Mouse (Mus musculus) midbrain, embryonic 13.5 days (tissue): ENCODE results near the gene Ccdc136. TPM values are rescaled to one million over a fixed set of nuclear protein-coding genes. Genes with fewer than 3 reads are reported as not detected.

Source experiments
- ATAC-seq: fragments of 200-750 bp; cut with Nextera tagmentation; 2 replicates; pipeline ENCODE4 v1.8.0; 2017; ENCODE audit warnings: mild to moderate bottlenecking, moderate TSS enrichment, moderate library complexity
- H3K27ac ChIP-seq: fragments of 300-500 bp; sonication (generic); 2 replicates; pipeline ENCODE4 v1.5.1; 2015; ENCODE audit warnings: inconsistent platforms, mild to moderate bottlenecking, moderate library complexity
- H3K27me3 ChIP-seq: fragments of 300-500 bp; sonication (generic); 2 replicates; pipeline ENCODE4 v1.6.1; 2015; ENCODE audit warnings: mild to moderate bottlenecking, inconsistent platforms
- H3K36me3 ChIP-seq: fragments of 300-500 bp; sonication (generic); 2 replicates; pipeline ENCODE4 v1.6.1; 2015; ENCODE audit warnings: mild to moderate bottlenecking, inconsistent platforms
- H3K4me1 ChIP-seq: fragments of 300-500 bp; sonication (generic); replicated peaks from 2 replicates; pipeline ENCODE4 v1.6.1; 2015; ENCODE audit warnings: inconsistent platforms
- H3K4me2 ChIP-seq: fragments of 300-500 bp; sonication (generic); replicated peaks from 2 replicates; pipeline ENCODE4 v1.6.1; 2015; ENCODE audit warnings: moderate library complexity, mild to moderate bottlenecking, inconsistent platforms
- H3K4me3 ChIP-seq: fragments of 300-500 bp; sonication (generic); replicated peaks from 2 replicates; pipeline ENCODE4 v1.5.1; 2015; ENCODE audit warnings: mild to moderate bottlenecking, inconsistent platforms
- H3K9ac ChIP-seq: fragments of 300-500 bp; sonication (generic); replicated peaks from 2 replicates; pipeline ENCODE4 v1.6.1; 2015; ENCODE audit warnings: mild to moderate bottlenecking, inconsistent platforms
- H3K9me3 ChIP-seq: fragments of 300-500 bp; sonication (generic); 2 replicates; pipeline ENCODE4 v1.6.1; 2016; ENCODE audit warnings: mild to moderate bottlenecking, inconsistent platforms
- WGBS: fragments of 180-500 bp; shearing (Covaris S2); methylation state at CpG from one replicate; pipeline ENCODE4 v1.1.7; 2015; 5-methylcytosine and 5-hydroxymethylcytosine counted together
- microRNA-seq: library from miRNA; unstranded; fragments of <30 nt; microRNA quantifications from one replicate; pipeline ENCODE4, GENCODE M21; 2016
- polyA plus RNA-seq: library from polyadenylated mRNA; unstranded; fragments of >200 nt; fragmentation: Nextera tagmentation; extraction: Ambion mirVana; gene quantifications from 2 replicates; pipeline ENCODE4 v1.2.1, GENCODE M21; 2015

Gene Ccdc136
- polyA plus RNA-seq, 1 experiment from 2014 or later = 30.4 TPM

- H3K4me3 ChIP-seq = no peak overlapping the region
- WGBS = 37% methylated on average over 4 of the region's 4 CpGs
- no peak overlapping the region for H3K4me2 ChIP-seq
- no peak for ATAC-seq
- H3K36me3 ChIP-seq = peaks cover 7% of the 10 kb centered on the region; the same call in 1 of the 2 replicates
- H3K27me3 ChIP-seq = no peaks in the 10 kb centered on the region
- no peaks in the 10 kb centered on the region for H3K9me3 ChIP-seq
- H3K27ac ChIP-seq = no peak overlapping the region
- no peaks in the 10 kb centered on the region for H3K4me1 ChIP-seq
- no peak overlapping the region for H3K9ac ChIP-seq
Measured at GRCm38 (mm10) chr6:29449858-29450257, 53.7 kb downstream of the Ccdc136 start.

- no peak overlapping the region for H3K9ac ChIP-seq
- no peaks in the 10 kb centered on the region for H3K27me3 ChIP-seq
- peaks cover 7% of the 10 kb centered on the region; the same call in 1 of the 2 replicates for H3K36me3 ChIP-seq
- no peak overlapping the region for H3K4me3 ChIP-seq
- no peak for ATAC-seq
- no peaks in the 10 kb centered on the region for H3K4me1 ChIP-seq
- no peak overlapping the region for H3K27ac ChIP-seq
- WGBS = 96% methylated on average over 6 of the region's 6 CpGs
- H3K4me2 ChIP-seq = no peak overlapping the region
- H3K9me3 ChIP-seq = no peaks in the 10 kb centered on the region
Measured at GRCm38 (mm10) chr6:29450667-29451066, 54.6 kb downstream of the Ccdc136 start.

GRCm38 (mm10) chr6:29461502-29461901 is 65.4 kb downstream of the Ccdc136 start:
- H3K9me3 ChIP-seq = no peaks in the 10 kb centered on the region
- 59% methylated on average over 7 of the region's 7 CpGs for WGBS
- no peaks in the 10 kb centered on the region for H3K4me1 ChIP-seq
- H3K9ac ChIP-seq = no peak overlapping the region
- no peaks in the 10 kb centered on the region for H3K27me3 ChIP-seq
- H3K36me3 ChIP-seq = no peaks in the 10 kb centered on the region
- H3K4me2 ChIP-seq = no peak overlapping the region
- H3K27ac ChIP-seq = no peak overlapping the region
- ATAC-seq = no peak
- H3K4me3 ChIP-seq = no peak overlapping the region

DNA sequence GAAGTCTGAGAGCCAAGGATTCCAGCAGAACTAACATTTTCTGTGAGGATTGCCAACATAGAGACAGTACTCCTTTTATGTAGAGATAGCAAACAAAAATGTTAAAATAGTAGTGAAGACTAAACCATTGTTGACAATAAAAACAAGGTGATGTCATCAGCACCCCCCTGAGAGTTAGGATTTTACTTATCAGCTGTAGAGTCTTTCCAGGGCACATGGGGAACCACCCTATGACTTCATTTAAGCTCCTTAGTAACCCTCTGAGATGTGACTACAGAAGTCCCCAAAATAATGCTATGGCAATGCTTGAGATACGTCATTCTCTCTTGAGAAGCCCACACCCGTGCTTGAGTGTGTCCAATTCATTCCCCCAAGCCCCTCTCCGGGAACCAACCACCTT is 67.3 kb downstream of the Ccdc136 start:
- H3K36me3 ChIP-seq = no peaks in the 10 kb centered on the region
- WGBS = 80% methylated on average over 3 of the region's 3 CpGs
- H3K27ac ChIP-seq = no peak overlapping the region
- ATAC-seq = no peak
- peaks cover 3% of the 10 kb centered on the region for H3K4me1 ChIP-seq
- H3K4me3 ChIP-seq = no peak overlapping the region
- no peaks in the 10 kb centered on the region for H3K9me3 ChIP-seq
- H3K4me2 ChIP-seq = no peak overlapping the region
- H3K9ac ChIP-seq = no peak overlapping the region
- no peaks in the 10 kb centered on the region for H3K27me3 ChIP-seq

DNA sequence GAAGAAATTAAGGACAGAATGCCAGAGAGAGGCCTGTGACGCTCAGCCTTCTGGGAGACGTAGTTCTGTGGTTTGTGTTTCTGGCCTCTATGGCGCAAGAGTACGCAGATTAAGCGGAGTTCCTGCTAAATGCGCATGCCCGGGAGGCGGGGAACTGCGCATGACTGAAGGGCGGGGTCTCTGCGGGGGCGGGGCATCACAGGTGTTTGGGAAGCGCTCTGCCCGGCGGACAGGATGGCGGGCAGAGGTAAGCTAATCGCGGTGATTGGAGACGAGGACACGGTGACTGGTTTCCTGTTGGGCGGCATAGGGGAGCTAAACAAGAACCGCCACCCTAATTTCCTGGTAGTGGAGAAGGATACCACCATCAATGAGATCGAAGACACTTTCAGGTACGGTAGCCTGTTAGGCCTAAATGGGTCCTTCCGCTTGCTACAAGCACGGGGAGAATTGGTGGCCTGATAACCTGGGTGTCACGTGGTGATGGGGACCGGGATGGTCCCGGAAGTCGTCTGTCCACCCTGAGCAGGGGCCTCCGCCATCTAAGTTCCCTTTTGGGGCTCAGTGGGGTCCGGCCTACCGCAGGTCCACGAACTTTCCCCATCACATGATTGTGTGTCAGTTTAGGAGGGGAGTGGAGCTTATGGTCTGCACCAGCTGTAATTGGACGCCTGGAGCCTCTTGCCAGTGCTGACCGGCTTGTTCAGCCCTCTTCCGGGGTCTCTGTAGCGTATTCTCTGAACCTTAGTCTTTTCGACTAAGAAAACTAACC is 71.7 kb downstream of the Ccdc136 start, which contains the start of gene Atp6v1f:
TSS of gene Atp6v1f (plus strand) at position 136 of the 772 bp plus-strand sequence.
- peak within 1 kb of the TSS; percentile 72 for H3K4me3 ChIP-seq
- H3K4me1 ChIP-seq = peaks cover 12% of the 10 kb centered on the region
- peak; percentile 96 for ATAC-seq
- peak within 1 kb of the TSS; percentile 74 for H3K4me2 ChIP-seq
- H3K27ac ChIP-seq = peak within 1 kb of the TSS; percentile 65; the same call in 1 of the 2 replicates
- H3K9ac ChIP-seq = peak within 1 kb of the TSS; percentile 80
- H3K9me3 ChIP-seq = no peaks in the 10 kb centered on the region
- H3K36me3 ChIP-seq = peaks cover 24% of the 10 kb centered on the region
- H3K27me3 ChIP-seq = no peaks in the 10 kb centered on the region
- under 1% methylated on average over 39 of the region's 39 CpGs for WGBS

- peak overlapping the region; percentile 72 for H3K4me3 ChIP-seq
- no peaks in the 10 kb centered on the region for H3K9me3 ChIP-seq
- H3K4me2 ChIP-seq = peak overlapping the region; percentile 74
- peaks cover 15% of the 10 kb centered on the region for H3K4me1 ChIP-seq
- 89% methylated on average over 3 of the region's 3 CpGs for WGBS
- H3K9ac ChIP-seq = peak overlapping the region; percentile 80
- H3K27ac ChIP-seq = no peak overlapping the region
- ATAC-seq = no peak
- H3K36me3 ChIP-seq = peaks cover 24% of the 10 kb centered on the region
- H3K27me3 ChIP-seq = peaks cover under 1% of the 10 kb centered on the region; the same call in 1 of the 2 replicates
Measured at GRCm38 (mm10) chr6:29468851-29469250, 72.7 kb downstream of the Ccdc136 start.

GRCm38 (mm10) chr6:29471137-29471536 is 75.0 kb downstream of the Ccdc136 start, which contains the start of gene Atp6v1fnb:
Gene Atp6v1fnb (plus strand): TSS chr6:29471437.
- WGBS = 95% methylated on average over 4 of the region's 4 CpGs
- ATAC-seq = no peak
- H3K4me1 ChIP-seq = peaks cover 21% of the 10 kb centered on the region

DNA sequence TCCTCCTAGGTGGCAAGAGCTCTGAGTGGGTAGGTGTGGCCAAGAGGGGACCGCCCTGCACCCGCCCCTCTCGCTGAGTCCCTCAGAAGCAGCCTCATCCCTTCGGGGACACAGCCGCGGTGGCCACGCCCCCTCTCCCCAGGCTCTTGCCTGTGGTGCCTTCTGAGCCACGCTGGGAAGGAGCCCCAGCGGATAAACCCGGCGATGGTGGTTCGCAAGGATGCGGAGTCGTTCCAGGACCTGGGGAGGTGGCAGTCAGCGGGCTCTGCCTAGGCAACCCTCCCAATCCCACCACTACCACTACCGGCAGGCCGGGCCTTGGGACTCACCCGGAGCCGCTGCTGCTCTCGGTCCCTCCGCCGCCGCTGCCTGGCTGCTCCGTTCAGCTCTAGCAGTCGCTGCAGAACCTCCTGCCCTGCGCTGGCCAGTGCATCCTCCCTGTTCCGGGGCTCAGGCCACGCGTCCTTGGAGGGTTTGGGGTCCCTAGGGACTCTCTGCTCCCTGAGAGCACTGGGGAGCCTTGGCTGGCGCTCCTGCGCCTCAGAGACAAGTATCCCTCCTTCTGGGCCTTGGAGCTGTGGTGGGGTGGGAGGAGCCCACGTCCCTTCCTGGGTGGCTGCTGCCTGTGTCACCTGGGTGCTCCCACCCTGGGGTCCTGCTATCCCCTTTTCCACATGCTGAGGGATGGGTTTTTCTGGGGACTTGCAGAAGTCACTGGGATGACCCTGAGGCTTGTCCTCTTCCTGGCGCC is 78.0 kb downstream of the Ccdc136 start:
- peak overlapping the region; percentile 44; the same call in 1 of the 2 replicates for H3K9ac ChIP-seq
- peak overlapping the region; percentile 57 for H3K4me2 ChIP-seq
- H3K27ac ChIP-seq = no peak overlapping the region
- H3K4me3 ChIP-seq = peak overlapping the region; percentile 39
- peaks cover 23% of the 10 kb centered on the region; the same call in 1 of the 2 replicates for H3K27me3 ChIP-seq
- H3K9me3 ChIP-seq = no peaks in the 10 kb centered on the region
- H3K4me1 ChIP-seq = peaks cover 11% of the 10 kb centered on the region
- 2% methylated on average over 32 of the region's 33 CpGs for WGBS
- peak; percentile 87 for ATAC-seq
- H3K36me3 ChIP-seq = peaks cover 24% of the 10 kb centered on the region

More at GRCm38 (mm10) chr6:29471137-29471536, 75.0 kb downstream of the Ccdc136 start, which contains the start of gene Atp6v1fnb:
- H3K27ac ChIP-seq = no peak within 1 kb of the TSS
- no peak within 1 kb of the TSS for H3K9ac ChIP-seq
- H3K4me2 ChIP-seq = no peak within 1 kb of the TSS
- H3K4me3 ChIP-seq = no peak within 1 kb of the TSS
- peaks cover 24% of the 10 kb centered on the region for H3K36me3 ChIP-seq
- H3K27me3 ChIP-seq = peaks cover 14% of the 10 kb centered on the region; the same call in 1 of the 2 replicates
- no peaks in the 10 kb centered on the region for H3K9me3 ChIP-seq

DNA sequence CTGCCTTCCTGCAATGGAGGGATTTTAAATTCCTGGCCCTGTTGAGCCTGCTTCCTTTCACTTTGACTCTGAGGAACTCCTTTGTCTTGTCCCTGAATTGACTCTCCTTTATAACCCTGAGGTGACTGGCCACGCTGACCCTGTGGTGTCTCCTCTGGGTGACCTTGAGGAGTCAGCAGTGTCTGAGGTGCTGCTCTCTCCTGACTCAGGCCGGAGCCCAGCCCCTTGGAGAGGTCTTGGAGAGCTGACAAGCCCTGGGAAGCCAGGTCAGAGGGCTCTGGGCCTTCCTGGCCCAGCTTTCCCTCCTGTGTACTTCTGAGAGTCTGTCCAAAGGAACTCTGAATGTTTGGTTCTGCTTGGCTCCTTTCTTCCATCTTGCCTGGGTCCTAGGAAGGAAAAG is 78.6 kb downstream of the Ccdc136 start:
- H3K4me1 ChIP-seq = peaks cover 9% of the 10 kb centered on the region
- H3K9ac ChIP-seq = no peak overlapping the region
- no peak for ATAC-seq
- H3K4me2 ChIP-seq = no peak overlapping the region
- 66% methylated on average over 2 of the region's 2 CpGs for WGBS
- peaks cover 23% of the 10 kb centered on the region for H3K36me3 ChIP-seq
- H3K27ac ChIP-seq = no peak overlapping the region
- no peak overlapping the region for H3K4me3 ChIP-seq
- peaks cover 23% of the 10 kb centered on the region; the same call in 1 of the 2 replicates for H3K27me3 ChIP-seq
- no peaks in the 10 kb centered on the region for H3K9me3 ChIP-seq

Small RNA genes within 50 kb of the gene (microRNA-seq; reads per million reads assigned to microRNA genes)
- gene Gm26220 = not detected
- gene Gm44354 = not detected

Other genes with a start within 250 kb of the Ccdc136 start
- gene Rbm28, start 231.3 kb upstream of the Ccdc136 start, polyA plus RNA-seq = 47.2 and 48.5 TPM in 2 replicates
- 2.7 and 3.6 TPM in 2 replicates for gene Prrt4, start 216.7 kb upstream of the Ccdc136 start, polyA plus RNA-seq
- 43.5 and 51.8 TPM in 2 replicates for gene Impdh1, start 179.9 kb upstream of the Ccdc136 start, polyA plus RNA-seq
- gene Hilpda, start 123.8 kb upstream of the Ccdc136 start, polyA plus RNA-seq = 34.5 and 36.7 TPM in 2 replicates
- 0.46 and 0.54 TPM in 2 replicates for gene Fam71f2, start 116.7 kb upstream of the Ccdc136 start, polyA plus RNA-seq
- not detected in 2 replicates for gene Fam71f1, start 77.2 kb upstream of the Ccdc136 start, polyA plus RNA-seq
- gene Calu, start 48.2 kb upstream of the Ccdc136 start, polyA plus RNA-seq = 158 and 166 TPM in 2 replicates
- gene Opn1sw, start 7.8 kb upstream of the Ccdc136 start, polyA plus RNA-seq = 0.30 and 0.41 TPM in 2 replicates
- 2.8 and 3.8 TPM in 2 replicates for gene Flnc, start 36.9 kb downstream of the Ccdc136 start, polyA plus RNA-seq
- 309 and 328 TPM in 2 replicates for gene Atp6v1f, start 71.4 kb downstream of the Ccdc136 start, polyA plus RNA-seq
- 0.47 and 0.53 TPM in 2 replicates for gene Atp6v1fnb, start 75.1 kb downstream of the Ccdc136 start, polyA plus RNA-seq
- 11.7 and 14.0 TPM in 2 replicates for gene Kcp, start 111.6 kb downstream of the Ccdc136 start, polyA plus RNA-seq
- 1.3 and 1.6 TPM in 2 replicates for gene Irf5, start 130.3 kb downstream of the Ccdc136 start, polyA plus RNA-seq
- gene Tnpo3, start 213.6 kb downstream of the Ccdc136 start, polyA plus RNA-seq = 97.7 and 106 TPM in 2 replicates